Mouse (Mus musculus): Measurements from ENCODE around the gene Corin. TPM values are rescaled to one million over a fixed set of nuclear protein-coding genes. Genes with fewer than 3 reads are reported as not detected.

Corin gene
- total and polyA plus RNA-seq, 2 experiments from 2014 or later = 0.14 to 0.33 TPM

- Histone ChIP-seq H3K27ac (ENCODE audit: low read depth, low read length) (no peak overlapping the region), H3K9me3 (ENCODE audit: low read length) (no peaks in the 10 kb centered on the region), H3K4me1 (ENCODE audit: insufficient read depth, low read length) (no peaks in the 10 kb centered on the region), H3K27me3 (ENCODE audit: insufficient read depth, low read length) (no peaks in the 10 kb centered on the region), H3K9ac (replicated peaks; ENCODE audit: low read length, poor library complexity, severe bottlenecking) (no peak overlapping the region), H3K4me2 (ENCODE audit: low read depth, low read length, poor library complexity, severe bottlenecking) (no peak overlapping the region), H3K36me3 (ENCODE audit: insufficient read depth, low read length) (no peaks in the 10 kb centered on the region), H3K4me3 (ENCODE audit: low read depth, low read length) (no peak overlapping the region)
- no peak for DNase-seq (ENCODE audit: low spot score)
- 84% methylated on average over 5 of the region's 5 CpGs for WGBS
- TF ChIP-seq CTCF (IDR thresholded peaks at IDR 0.05) = no peak
- ATAC-seq (ENCODE audit: low FRiP score) = no peak
Observed at GRCm38 (mm10) chr5:72335873-72336272, 168.4 kb downstream of the Corin start.

GRCm38 (mm10) chr5:72332901-72333300, 171.4 kb downstream of the Corin start:
- H3K27ac ChIP-seq (ENCODE audit: low read depth, low read length) = no peak overlapping the region
- no peak overlapping the region for H3K4me2 ChIP-seq (ENCODE audit: low read depth, low read length, poor library complexity, severe bottlenecking)
- 90% methylated on average over 10 of the region's 10 CpGs for WGBS
- no peaks in the 10 kb centered on the region for H3K4me1 ChIP-seq (ENCODE audit: insufficient read depth, low read length)
- no peak overlapping the region for H3K4me3 ChIP-seq (ENCODE audit: low read depth, low read length)
- no peaks in the 10 kb centered on the region for H3K27me3 ChIP-seq (ENCODE audit: insufficient read depth, low read length)
- TF ChIP-seq CTCF (IDR thresholded peaks at IDR 0.05) = no peak
- H3K9ac ChIP-seq (replicated peaks; ENCODE audit: low read length, poor library complexity, severe bottlenecking) = no peak overlapping the region
- ATAC-seq (ENCODE audit: low FRiP score) (no peak), DNase-seq (ENCODE audit: low spot score) (no peak)
- no peaks in the 10 kb centered on the region for H3K9me3 ChIP-seq (ENCODE audit: low read length)
- H3K36me3 ChIP-seq (ENCODE audit: insufficient read depth, low read length) = no peaks in the 10 kb centered on the region

- no peaks in the 10 kb centered on the region for H3K27me3 ChIP-seq (ENCODE audit: insufficient read depth, low read length)
- DNase-seq (ENCODE audit: low spot score) (no peak), ATAC-seq (ENCODE audit: low FRiP score) (no peak)
- no peaks in the 10 kb centered on the region for H3K36me3 ChIP-seq (ENCODE audit: insufficient read depth, low read length)
- no peak for TF ChIP-seq CTCF (IDR thresholded peaks at IDR 0.05)
- H3K9me3 ChIP-seq (ENCODE audit: low read length) = no peaks in the 10 kb centered on the region
- no peaks in the 10 kb centered on the region for H3K4me1 ChIP-seq (ENCODE audit: insufficient read depth, low read length)
- no peak overlapping the region for H3K9ac ChIP-seq (replicated peaks; ENCODE audit: low read length, poor library complexity, severe bottlenecking)
- H3K27ac ChIP-seq (ENCODE audit: low read depth, low read length) = no peak overlapping the region
- H3K4me3 ChIP-seq (ENCODE audit: low read depth, low read length) = no peak overlapping the region
- 56% methylated on average over 2 of the region's 2 CpGs for WGBS
- no peak overlapping the region for H3K4me2 ChIP-seq (ENCODE audit: low read depth, low read length, poor library complexity, severe bottlenecking)
Observed at GRCm38 (mm10) chr5:72331217-72331616, 173.1 kb downstream of the Corin start.

- DNase-seq (ENCODE audit: low spot score) (no peak), ATAC-seq (ENCODE audit: low FRiP score) (no peak)
- H3K4me2 ChIP-seq (ENCODE audit: low read depth, low read length, poor library complexity, severe bottlenecking) = no peak overlapping the region
- no peak overlapping the region for H3K4me3 ChIP-seq (ENCODE audit: low read depth, low read length)
- no peaks in the 10 kb centered on the region for H3K4me1 ChIP-seq (ENCODE audit: insufficient read depth, low read length)
- no peak overlapping the region for H3K27ac ChIP-seq (ENCODE audit: low read depth, low read length)
- H3K9ac ChIP-seq (replicated peaks; ENCODE audit: low read length, poor library complexity, severe bottlenecking) = no peak overlapping the region
- no peaks in the 10 kb centered on the region for H3K36me3 ChIP-seq (ENCODE audit: insufficient read depth, low read length)
- H3K9me3 ChIP-seq (ENCODE audit: low read length) = no peaks in the 10 kb centered on the region
- TF ChIP-seq CTCF (IDR thresholded peaks at IDR 0.05) = no peak
- H3K27me3 ChIP-seq (ENCODE audit: insufficient read depth, low read length) = no peaks in the 10 kb centered on the region
- WGBS = 42% methylated on average over 11 of the region's 11 CpGs
Observed at GRCm38 (mm10) chr5:72330648-72331047, 173.6 kb downstream of the Corin start.

GRCm38 (mm10) chr5:72329453-72329852, 174.8 kb downstream of the Corin start:
- Histone ChIP-seq H3K9me3 (ENCODE audit: low read length) (no peaks in the 10 kb centered on the region), H3K27me3 (ENCODE audit: insufficient read depth, low read length) (no peaks in the 10 kb centered on the region), H3K36me3 (ENCODE audit: insufficient read depth, low read length) (no peaks in the 10 kb centered on the region), H3K9ac (replicated peaks; ENCODE audit: low read length, poor library complexity, severe bottlenecking) (no peak overlapping the region), H3K4me2 (ENCODE audit: low read depth, low read length, poor library complexity, severe bottlenecking) (no peak overlapping the region), H3K4me1 (ENCODE audit: insufficient read depth, low read length) (no peaks in the 10 kb centered on the region), H3K27ac (ENCODE audit: low read depth, low read length) (no peak overlapping the region), H3K4me3 (ENCODE audit: low read depth, low read length) (no peak overlapping the region)
- 60% methylated on average over 8 of the region's 8 CpGs for WGBS
- ATAC-seq (ENCODE audit: low FRiP score) (no peak), DNase-seq (ENCODE audit: low spot score) (no peak)
- no peak for TF ChIP-seq CTCF (IDR thresholded peaks at IDR 0.05)

- no peak for TF ChIP-seq CTCF (IDR thresholded peaks at IDR 0.05)
- H3K4me3 ChIP-seq (ENCODE audit: low read depth, low read length) = no peak overlapping the region
- no peak for ATAC-seq (ENCODE audit: low FRiP score)
- 81% methylated on average over 4 of the region's 4 CpGs for WGBS
- no peaks in the 10 kb centered on the region for H3K4me1 ChIP-seq (ENCODE audit: insufficient read depth, low read length)
- H3K9ac ChIP-seq (replicated peaks; ENCODE audit: low read length, poor library complexity, severe bottlenecking) = no peak overlapping the region
- H3K4me2 ChIP-seq (ENCODE audit: low read depth, low read length, poor library complexity, severe bottlenecking) = no peak overlapping the region
- no peak overlapping the region for H3K27ac ChIP-seq (ENCODE audit: low read depth, low read length)
- no peak for DNase-seq (ENCODE audit: low spot score)
- H3K27me3 ChIP-seq (ENCODE audit: insufficient read depth, low read length) = no peaks in the 10 kb centered on the region
- H3K36me3 ChIP-seq (ENCODE audit: insufficient read depth, low read length) = no peaks in the 10 kb centered on the region
- no peaks in the 10 kb centered on the region for H3K9me3 ChIP-seq (ENCODE audit: low read length)
Observed at GRCm38 (mm10) chr5:72315282-72315681, 189.0 kb downstream of the Corin start.

Measured in midbrain, postnatal 0 days (tissue).